Comparison of ENCODE assay signal across 15 mouse cellular contexts in the genomic region with DNA sequence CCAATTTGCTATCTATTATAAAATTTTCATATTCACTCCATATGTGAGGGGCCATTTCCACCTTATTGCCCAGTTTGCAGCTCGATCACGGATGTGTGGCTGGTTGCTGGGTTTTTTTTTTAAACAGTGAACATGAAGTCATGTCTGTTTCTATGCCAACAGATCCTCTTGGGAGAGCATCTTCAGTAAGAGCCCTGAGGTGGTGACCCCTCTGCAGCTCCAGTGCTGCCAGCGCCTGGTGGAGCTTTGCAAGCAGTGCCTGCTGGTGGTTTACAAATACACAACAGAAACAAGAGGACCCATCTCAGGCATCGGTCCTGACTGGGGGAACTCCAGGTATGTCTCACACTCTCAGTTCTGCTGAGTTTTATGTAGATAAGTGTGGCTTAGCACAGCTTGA.
"Had no signal": no experiment of that assay in that cellular context is flagged by ENCODE, and none has a peak within 500 bp of the region (broad histone marks: within the 10 kb centered on the region; RNA-seq: fewer than 3 reads in every experiment).

No protein-coding gene starts in this region.

- H3K9ac ChIP-seq: limb, embryonic 15.5 days; liver, embryonic 13.5 days; liver, postnatal 0 days; lung, embryonic 15.5 days; neural tube, embryonic 12.5 days; stomach, embryonic 15.5 days had no signal

- H3K36me3 ChIP-seq: limb, embryonic 15.5 days; liver, embryonic 13.5 days; lung, embryonic 15.5 days; stomach, embryonic 15.5 days had no signal

- ATAC-seq: liver, postnatal 0 days had no signal

- H3K27ac ChIP-seq: kidney, postnatal 0 days; limb, embryonic 15.5 days; liver, embryonic 13.5 days; lung, embryonic 15.5 days; neural tube, embryonic 12.5 days; stomach, embryonic 15.5 days had no signal

- DNase-seq: kidney, adult 11 months; kidney, adult 9 months; kidney, postnatal 36 days; layer of hippocampus, adult 9-11 months; layer of hippocampus, postnatal 36 days; liver, embryonic 13.5 days; liver, postnatal 0 days; right cerebral cortex, postnatal 14 days; thymus, adult 2 months; thymus, postnatal 25 days had no signal

- H3K9me3 ChIP-seq: limb, embryonic 15.5 days; liver, embryonic 13.5 days; lung, embryonic 15.5 days; neural tube, embryonic 12.5 days; stomach, embryonic 15.5 days had no signal

- H3K4me3 ChIP-seq: limb, embryonic 15.5 days; liver, embryonic 13.5 days; lung, embryonic 15.5 days; neural tube, embryonic 12.5 days; stomach, embryonic 15.5 days had no signal

- H3K4me1 ChIP-seq: limb, embryonic 15.5 days; liver, embryonic 13.5 days; lung, embryonic 15.5 days; neural tube, embryonic 12.5 days; stomach, embryonic 15.5 days had no signal

- H3K4me2 ChIP-seq: limb, embryonic 15.5 days; liver, embryonic 13.5 days; lung, embryonic 15.5 days; neural tube, embryonic 12.5 days; stomach, embryonic 15.5 days had no signal

- H3K27me3 ChIP-seq: limb, embryonic 15.5 days; liver, embryonic 13.5 days; lung, embryonic 15.5 days; neural tube, embryonic 12.5 days; stomach, embryonic 15.5 days had no signal
